Mouse (Mus musculus): Measurements from ENCODE around the gene Sf3b3. TPM values are rescaled to one million over a fixed set of nuclear protein-coding genes. Genes with fewer than 3 reads are reported as not detected.
"Not testable (repeated sequence)": the region's sequence is repeated elsewhere in the genome, so short reads cannot be mapped to it uniquely, and the experiment has no call there.

Gene Sf3b3
- total RNA-seq, 2 experiments from 2014 or later, result 71.1 to 74.7 TPM

- DNase-seq (ENCODE audit: low spot score in 2 of 2), result no peak
- Histone ChIP-seq H3K27ac (no peak overlapping the region), H3K4me3 (no peak overlapping the region)
- TF ChIP-seq CTCF (conservative IDR thresholded peaks at IDR 0.05), result no peak
Observed at GRCm38 (mm10) chr8:110792574-110793200, 53.9 kb downstream of the Sf3b3 start.

GRCm38 (mm10) chr8:110791164-110791563 lies 55.4 kb downstream of the Sf3b3 start:
- TF ChIP-seq CTCF (conservative IDR thresholded peaks at IDR 0.05), result no peak
- Histone ChIP-seq H3K4me3 (no peak overlapping the region), H3K27ac (no peak overlapping the region)
- no peak for DNase-seq (ENCODE audit: low spot score in 2 of 2)

GRCm38 (mm10) chr8:110790270-110790669 lies 56.3 kb downstream of the Sf3b3 start:
- Histone ChIP-seq H3K4me3 (no peak overlapping the region), H3K27ac (no peak overlapping the region)
- no peak for TF ChIP-seq CTCF (conservative IDR thresholded peaks at IDR 0.05)
- DNase-seq (ENCODE audit: low spot score in 2 of 2), result no peak

GRCm38 (mm10) chr8:110789571-110789970 lies 57.0 kb downstream of the Sf3b3 start:
- Histone ChIP-seq H3K4me3 (no peak overlapping the region), H3K27ac (no peak overlapping the region)
- no peak for DNase-seq (ENCODE audit: low spot score in 2 of 2)
- TF ChIP-seq CTCF (conservative IDR thresholded peaks at IDR 0.05), result no peak

GRCm38 (mm10) chr8:110788981-110789380 lies 57.6 kb downstream of the Sf3b3 start:
- no peak for DNase-seq (ENCODE audit: low spot score in 2 of 2)
- TF ChIP-seq CTCF (conservative IDR thresholded peaks at IDR 0.05), result no peak

GRCm38 (mm10) chr8:110787411-110787954 lies 59.1 kb downstream of the Sf3b3 start:
- no peak overlapping the region for H3K27ac ChIP-seq
- no peak for TF ChIP-seq CTCF (conservative IDR thresholded peaks at IDR 0.05)
- H3K4me3 ChIP-seq, result no peak overlapping the region
- DNase-seq (ENCODE audit: low spot score in 2 of 2), result no peak

More at GRCm38 (mm10) chr8:110788981-110789380, 57.6 kb downstream of the Sf3b3 start:
- Histone ChIP-seq H3K27ac (peak overlapping the region; percentile 12; the same call in 1 of the 2 replicates), H3K4me3 (no peak overlapping the region)

GRCm38 (mm10) chr8:110786934-110787333 lies 59.7 kb downstream of the Sf3b3 start:
- Histone ChIP-seq H3K27ac (no peak overlapping the region), H3K4me3 (no peak overlapping the region)
- TF ChIP-seq CTCF (conservative IDR thresholded peaks at IDR 0.05), result no peak
- no peak for DNase-seq (ENCODE audit: low spot score in 2 of 2)

- not testable (repeated sequence) for H3K4me3 ChIP-seq; H3K27ac ChIP-seq; DNase-seq (ENCODE audit: low spot score in 2 of 2)
Observed at GRCm38 (mm10) chr8:110786501-110786900, 60.1 kb downstream of the Sf3b3 start.

GRCm38 (mm10) chr8:110785366-110785765 lies 61.2 kb downstream of the Sf3b3 start:
- Histone ChIP-seq H3K4me3 (no peak overlapping the region), H3K27ac (no peak overlapping the region)
- TF ChIP-seq CTCF (conservative IDR thresholded peaks at IDR 0.05), result no peak
- no peak for DNase-seq (ENCODE audit: low spot score in 2 of 2)

- H3K4me3 ChIP-seq, result no peak overlapping the region
- no peak for DNase-seq (ENCODE audit: low spot score in 2 of 2)
- TF ChIP-seq CTCF (conservative IDR thresholded peaks at IDR 0.05), result no peak
- no peak overlapping the region for H3K27ac ChIP-seq
Observed at GRCm38 (mm10) chr8:110779924-110780718, 66.5 kb downstream of the Sf3b3 start.

GRCm38 (mm10) chr8:110776335-110776734 lies 70.3 kb downstream of the Sf3b3 start:
- peak; percentile 28; the same call in 1 of the 2 replicates for TF ChIP-seq CTCF (conservative IDR thresholded peaks at IDR 0.05)
- no peak overlapping the region for H3K4me3 ChIP-seq
- DNase-seq (ENCODE audit: low spot score in 2 of 2), result no peak
- H3K27ac ChIP-seq, result no peak overlapping the region

- TF ChIP-seq CTCF (conservative IDR thresholded peaks at IDR 0.05), result no peak
- Histone ChIP-seq H3K4me3 (no peak overlapping the region), H3K27ac (no peak overlapping the region)
- DNase-seq (ENCODE audit: low spot score in 2 of 2), result no peak
Observed at GRCm38 (mm10) chr8:110775721-110776120, 70.9 kb downstream of the Sf3b3 start.

GRCm38 (mm10) chr8:110775316-110775715 lies 71.3 kb downstream of the Sf3b3 start:
- DNase-seq (ENCODE audit: low spot score in 2 of 2), result no peak
- Histone ChIP-seq H3K27ac (no peak overlapping the region), H3K4me3 (no peak overlapping the region)
- peak; percentile 74 for TF ChIP-seq CTCF (conservative IDR thresholded peaks at IDR 0.05)

Data from layer of hippocampus, adult 2 months (tissue).